Mouse (Mus musculus): ENCODE results near the gene Slc26a11. TPM values are rescaled to one million over a fixed set of nuclear protein-coding genes. Genes with fewer than 3 reads are reported as not detected.

Slc26a11 gene
- total RNA-seq (2015; ENCODE audit: low replicate concordance) = not detected in 2 replicates
- 0.70 TPM in 1 of 2 replicates, not detected in the other for total RNA-seq (2017; ENCODE audit: low replicate concordance)

DNA sequence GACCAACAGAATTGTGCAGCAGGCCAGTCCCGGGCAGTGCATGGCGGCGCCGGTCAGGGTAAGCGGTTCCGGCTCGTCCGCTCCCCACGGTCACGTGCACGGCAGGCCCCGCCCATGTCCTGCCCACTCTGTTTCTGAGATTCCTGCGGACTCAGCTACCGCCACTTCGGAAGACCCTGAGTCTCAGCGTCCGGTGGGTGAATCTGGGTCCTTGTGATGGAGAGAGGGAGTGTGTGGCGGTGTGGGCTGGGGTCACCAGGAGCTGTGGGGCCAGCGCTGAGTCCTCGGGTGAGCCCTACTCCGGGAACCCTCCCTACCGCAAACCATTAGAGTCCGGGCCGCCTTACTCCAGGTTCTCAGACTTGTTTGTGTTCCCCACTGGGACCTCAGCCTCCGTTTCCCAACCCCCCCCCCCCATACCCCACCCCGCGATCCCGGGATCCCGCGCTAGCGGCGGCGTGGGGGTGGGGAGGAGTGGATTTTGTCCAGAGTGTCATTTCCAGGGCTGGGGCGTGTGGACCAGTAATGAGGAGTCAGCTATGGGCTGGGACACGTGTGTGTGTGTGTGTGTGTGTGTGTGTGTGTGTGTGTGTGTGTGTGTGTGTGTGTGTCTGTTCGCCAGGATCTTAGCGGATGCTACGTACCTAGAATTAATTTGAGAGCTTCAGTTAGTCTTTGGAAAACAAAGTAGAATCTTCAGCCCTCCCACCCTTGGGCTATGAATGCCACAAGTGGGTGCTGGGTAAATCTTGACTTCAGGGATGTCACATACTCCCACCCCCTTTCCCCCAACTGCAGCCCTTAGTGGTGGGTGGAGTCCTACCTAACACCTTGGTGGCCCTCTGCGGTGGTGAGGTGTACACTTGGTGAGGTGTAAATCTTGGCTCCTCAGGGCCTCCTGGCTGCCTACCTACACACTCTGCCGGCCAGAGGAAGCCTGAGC, at the start of gene Slc26a11, which contains the start of gene Sgsh:
Gene Slc26a11, plus strand, starts transcription at position 115 of the 943 bp plus-strand sequence.
Gene Sgsh, minus strand, starts transcription at position 94 of the 943 bp plus-strand sequence.
- peak; percentile 86 for ATAC-seq (replicated peaks; ENCODE audit: low FRiP score, poor library complexity, severe bottlenecking)

GRCm38 (mm10) chr11:119306762-119307657, 48.3 kb upstream of the Slc26a11 start:
- no peak for ATAC-seq (replicated peaks; ENCODE audit: low FRiP score, poor library complexity, severe bottlenecking)

- no peak for ATAC-seq (replicated peaks; ENCODE audit: low FRiP score, poor library complexity, severe bottlenecking)
Observed at GRCm38 (mm10) chr11:119307658-119307867, 47.8 kb upstream of the Slc26a11 start, which contains the start of gene Card14. Gene Card14 (plus strand): TSS chr11:119307768.

- ATAC-seq (replicated peaks; ENCODE audit: low FRiP score, poor library complexity, severe bottlenecking) = no peak
Observed at GRCm38 (mm10) chr11:119307916-119308315, 47.4 kb upstream of the Slc26a11 start.

- ATAC-seq (replicated peaks; ENCODE audit: low FRiP score, poor library complexity, severe bottlenecking) = no peak
Observed at GRCm38 (mm10) chr11:119310621-119311020, 44.7 kb upstream of the Slc26a11 start.

DNA sequence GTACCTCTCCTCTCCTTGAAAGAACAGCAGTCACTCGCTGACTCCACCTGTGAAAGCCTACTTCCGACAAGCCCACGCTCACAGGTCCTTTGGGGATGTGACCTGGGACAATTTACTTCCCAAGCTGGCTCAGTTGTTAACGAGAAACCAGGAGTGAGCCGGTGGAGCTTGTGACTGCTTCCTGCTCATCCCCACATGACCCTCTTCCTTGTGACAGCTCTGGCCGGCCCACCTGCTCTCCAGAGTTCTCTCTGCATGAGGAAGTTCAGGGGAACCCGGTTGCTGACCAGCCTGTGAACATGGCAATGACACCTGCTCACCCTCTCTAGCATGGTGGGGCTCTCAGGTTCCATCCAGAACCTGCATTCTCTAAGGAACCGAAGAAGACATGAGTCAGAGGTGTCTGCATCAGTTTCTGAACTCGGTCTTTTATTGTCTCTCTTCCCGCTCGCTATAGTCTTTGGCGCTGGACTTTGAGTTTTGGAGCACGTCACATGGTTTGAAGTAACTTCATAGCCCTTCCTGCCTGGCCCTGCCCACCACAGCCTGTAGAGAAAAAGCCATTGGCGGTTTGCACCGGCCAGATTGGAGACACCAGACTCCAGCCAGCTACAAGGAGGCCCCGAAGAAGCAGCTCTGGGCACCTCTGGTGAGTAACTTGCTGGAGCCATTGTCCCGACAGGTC, 41.0 kb upstream of the Slc26a11 start:
- ATAC-seq (replicated peaks; ENCODE audit: low FRiP score, poor library complexity, severe bottlenecking) = no peak

GRCm38 (mm10) chr11:119316720-119317119, 38.6 kb upstream of the Slc26a11 start:
- ATAC-seq (replicated peaks; ENCODE audit: low FRiP score, poor library complexity, severe bottlenecking) = no peak

GRCm38 (mm10) chr11:119322521-119322920, 32.8 kb upstream of the Slc26a11 start:
- no peak for ATAC-seq (replicated peaks; ENCODE audit: low FRiP score, poor library complexity, severe bottlenecking)

GRCm38 (mm10) chr11:119325068-119325467, 30.3 kb upstream of the Slc26a11 start:
- no peak for ATAC-seq (replicated peaks; ENCODE audit: low FRiP score, poor library complexity, severe bottlenecking)

GRCm38 (mm10) chr11:119330592-119330991, 24.8 kb upstream of the Slc26a11 start:
- no peak for ATAC-seq (replicated peaks; ENCODE audit: low FRiP score, poor library complexity, severe bottlenecking)

GRCm38 (mm10) chr11:119331970-119332369, 23.4 kb upstream of the Slc26a11 start:
- ATAC-seq (replicated peaks; ENCODE audit: low FRiP score, poor library complexity, severe bottlenecking) = no peak

DNA sequence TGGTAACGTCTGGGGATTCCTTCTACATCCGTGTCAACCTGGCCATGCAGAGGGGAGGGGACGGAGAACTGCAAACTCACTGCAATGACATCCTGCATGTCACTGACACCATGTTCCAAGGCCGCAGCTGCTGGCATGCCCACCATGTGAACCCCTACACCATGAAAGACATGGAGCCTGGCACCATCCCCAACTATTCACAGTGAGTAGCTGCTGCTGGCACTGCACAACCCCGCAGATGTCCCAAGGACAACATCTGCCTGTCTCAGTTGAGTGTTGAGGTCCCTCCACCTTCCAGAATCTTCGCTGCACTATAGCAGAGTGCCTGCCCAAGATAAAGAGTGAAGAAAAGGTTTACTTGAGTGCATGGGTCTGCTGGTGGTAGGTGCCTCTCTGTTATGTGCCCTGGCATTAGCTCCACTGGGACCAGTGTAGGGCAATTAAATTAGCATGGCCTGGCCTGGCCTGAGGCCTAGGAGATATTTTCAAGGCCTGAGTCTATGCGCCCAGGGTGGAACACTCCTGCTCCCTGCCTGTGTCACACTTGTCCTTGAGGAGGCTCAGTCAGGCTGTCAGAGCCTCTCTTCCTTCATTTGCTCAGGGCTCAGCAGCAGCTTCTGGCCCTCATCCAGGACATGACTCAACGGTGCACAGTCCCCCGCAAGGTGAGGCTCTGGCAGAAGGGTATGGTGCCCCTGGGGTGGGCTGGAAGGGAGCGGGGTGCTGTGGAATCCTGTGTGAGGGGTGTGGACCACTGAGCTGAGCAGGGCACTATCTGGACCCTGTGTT, 16.9 kb upstream of the Slc26a11 start:
- no peak for ATAC-seq (replicated peaks; ENCODE audit: low FRiP score, poor library complexity, severe bottlenecking)

GRCm38 (mm10) chr11:119339179-119339578, 16.2 kb upstream of the Slc26a11 start:
- no peak for ATAC-seq (replicated peaks; ENCODE audit: low FRiP score, poor library complexity, severe bottlenecking)

- ATAC-seq (replicated peaks; ENCODE audit: low FRiP score, poor library complexity, severe bottlenecking) = peak; percentile 71
Observed at GRCm38 (mm10) chr11:119339637-119340036, 15.7 kb upstream of the Slc26a11 start.

DNA sequence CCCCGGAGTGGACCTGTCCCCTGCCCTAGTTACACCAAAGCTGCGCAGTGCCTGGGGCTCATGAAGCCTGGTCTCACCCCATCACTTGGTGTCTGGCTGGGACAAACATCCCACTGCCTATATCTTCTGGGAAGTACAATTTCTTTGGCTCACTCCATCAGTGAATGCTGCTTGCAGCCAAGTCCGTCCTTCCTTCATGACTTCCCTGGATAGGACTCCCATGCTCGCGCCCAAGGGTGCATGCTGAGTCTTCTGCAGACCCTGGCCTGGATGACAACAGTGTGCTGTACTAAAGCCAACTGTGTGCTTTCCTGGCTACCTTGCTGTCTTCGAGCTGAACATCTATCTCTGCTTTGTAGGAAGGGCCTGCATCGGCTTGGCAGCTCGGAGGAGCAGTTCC, 11.2 kb upstream of the Slc26a11 start:
- no peak for ATAC-seq (replicated peaks; ENCODE audit: low FRiP score, poor library complexity, severe bottlenecking)

GRCm38 (mm10) chr11:119344865-119345264, 10.5 kb upstream of the Slc26a11 start:
- no peak for ATAC-seq (replicated peaks; ENCODE audit: low FRiP score, poor library complexity, severe bottlenecking)

DNA sequence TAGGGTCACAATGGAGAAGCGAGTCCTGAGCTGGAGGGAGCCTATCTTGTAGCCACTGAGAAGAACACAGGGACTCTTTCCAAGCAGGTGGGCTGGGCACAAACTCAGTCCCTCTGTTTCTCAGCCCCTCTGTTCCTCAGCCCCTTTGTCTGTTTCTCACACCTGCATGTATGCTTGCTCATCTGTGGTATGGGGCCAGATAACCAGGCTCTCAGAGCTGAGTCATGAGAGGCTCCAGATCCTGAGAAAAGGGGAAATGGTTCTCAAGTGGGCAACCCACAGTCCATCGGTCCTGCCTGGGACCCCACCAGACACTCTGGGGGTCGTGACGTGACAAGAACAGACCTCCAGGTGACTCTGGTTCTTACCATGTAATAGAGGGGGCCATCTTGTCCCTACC, 8.2 kb upstream of the Slc26a11 start:
- ATAC-seq (replicated peaks; ENCODE audit: low FRiP score, poor library complexity, severe bottlenecking) = no peak

DNA sequence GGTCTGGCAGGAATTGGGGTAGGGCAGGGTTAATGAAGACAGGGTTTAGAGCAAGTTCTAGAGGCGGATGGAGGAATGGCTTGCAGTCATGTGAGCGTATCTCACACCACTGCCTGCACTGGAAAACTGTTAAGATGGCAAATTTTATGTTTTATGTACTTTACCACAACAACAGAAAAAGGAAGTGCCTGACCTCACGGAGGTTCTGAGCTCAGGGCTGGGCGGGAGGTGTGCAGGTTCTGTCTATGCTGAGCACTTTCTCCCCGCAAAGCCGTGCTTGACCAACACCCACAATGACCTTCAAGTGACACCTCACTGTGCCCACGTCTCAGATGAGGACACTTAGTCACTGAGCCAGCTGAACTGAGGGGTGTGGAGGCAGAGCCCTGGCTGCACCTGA, 3.2 kb upstream of the Slc26a11 start:
- no peak for ATAC-seq (replicated peaks; ENCODE audit: low FRiP score, poor library complexity, severe bottlenecking)

- no peak for ATAC-seq (replicated peaks; ENCODE audit: low FRiP score, poor library complexity, severe bottlenecking)
Observed at GRCm38 (mm10) chr11:119353946-119354345, 1.4 kb upstream of the Slc26a11 start.

Measured in erythroblast, adult 5-6 weeks (primary cell).